Mouse (Mus musculus) megakaryocyte, adult 5-6 weeks (primary cell): ENCODE data around the gene Fam71e1. TPM values are rescaled to one million over a fixed set of nuclear protein-coding genes. Genes with fewer than 3 reads are reported as not detected.

Experiments
- ATAC-seq: 2 replicates; pipeline ENCODE4 v1.8.0; 2016; ENCODE audit warnings: mild to moderate bottlenecking, inconsistent platforms; ENCODE audit not compliant: poor library complexity, severe bottlenecking
- total RNA-seq, 2 experiments: library from RNA; stranded (forward) in 1 of 2; stranded (reverse) in 1 of 2; fragments of 153-499, 151-499 nt in 1 of 2; fragments of 221-1000, 200-1000 nt in 1 of 2; gene quantifications; 2 replicates each; pipeline versions ENCODE4 v1.2.3 to v1.2.4; 2015 to 2017

Gene Fam71e1
- total RNA-seq, 2 experiments from 2014 or later: 2.0 TPM; not detected in 1

- no peak for ATAC-seq
Observed at GRCm38 (mm10) chr7:44497361-44498055, 1.1 kb downstream of the Fam71e1 start.

- ATAC-seq: no peak
Observed at GRCm38 (mm10) chr7:44498922-44499321, 2.5 kb downstream of the Fam71e1 start.

DNA sequence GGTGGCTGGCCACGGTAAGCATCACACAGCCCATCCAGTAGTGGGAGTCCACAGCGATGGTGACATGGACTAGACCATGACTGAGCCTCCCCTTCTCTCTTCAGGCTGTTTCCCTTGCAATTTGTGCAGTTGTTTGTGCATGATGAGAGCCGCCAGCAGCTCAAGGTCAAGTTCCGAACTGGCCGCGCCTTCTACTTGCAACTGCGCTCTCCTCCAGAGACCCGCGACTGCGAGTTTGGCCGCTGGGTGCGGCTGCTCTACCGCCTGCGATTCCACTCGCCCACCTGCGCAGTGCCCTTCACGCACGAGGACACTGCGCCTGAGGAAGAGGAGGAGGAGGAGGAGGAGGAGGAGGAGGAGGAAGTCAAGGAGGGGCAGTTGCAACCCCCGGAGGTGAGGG is 3.7 kb downstream of the Fam71e1 start:
- ATAC-seq: no peak

DNA sequence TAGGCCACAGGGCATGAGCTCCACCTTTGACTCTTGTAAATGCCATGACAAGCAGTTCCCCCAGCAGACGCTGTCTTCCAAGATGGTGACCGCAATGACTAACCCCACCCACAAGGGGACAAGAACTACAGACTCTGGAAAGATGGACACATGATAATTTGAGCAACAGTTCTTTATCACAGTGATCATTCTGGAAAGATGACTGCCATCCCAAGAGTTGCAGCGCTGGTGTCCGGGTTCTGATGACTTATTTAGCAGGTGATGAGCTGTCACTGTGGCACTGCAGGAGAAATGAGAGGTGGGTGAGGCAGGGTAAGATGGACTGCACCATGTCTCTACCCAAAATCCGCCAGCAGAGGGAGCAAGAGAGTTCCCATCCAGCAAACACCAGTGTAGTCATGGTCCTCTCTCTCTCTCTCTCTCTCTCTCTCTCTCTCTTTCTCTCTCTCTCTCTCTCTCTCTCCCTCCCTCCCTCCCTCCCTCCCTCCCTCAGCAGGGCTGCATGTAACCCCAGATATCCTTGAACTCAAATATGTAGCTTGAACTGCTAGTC is 5.3 kb downstream of the Fam71e1 start:
- peak; percentile 86 for ATAC-seq

- no peak for ATAC-seq
Observed at GRCm38 (mm10) chr7:44507491-44507890, 11.1 kb downstream of the Fam71e1 start.

- no peak for ATAC-seq
Observed at GRCm38 (mm10) chr7:44519240-44519913, 23.0 kb downstream of the Fam71e1 start.

- no peak for ATAC-seq
Observed at GRCm38 (mm10) chr7:44520990-44521389, 24.6 kb downstream of the Fam71e1 start.

- ATAC-seq: peak; percentile 59
Observed at GRCm38 (mm10) chr7:44521710-44522109, 25.3 kb downstream of the Fam71e1 start.

DNA sequence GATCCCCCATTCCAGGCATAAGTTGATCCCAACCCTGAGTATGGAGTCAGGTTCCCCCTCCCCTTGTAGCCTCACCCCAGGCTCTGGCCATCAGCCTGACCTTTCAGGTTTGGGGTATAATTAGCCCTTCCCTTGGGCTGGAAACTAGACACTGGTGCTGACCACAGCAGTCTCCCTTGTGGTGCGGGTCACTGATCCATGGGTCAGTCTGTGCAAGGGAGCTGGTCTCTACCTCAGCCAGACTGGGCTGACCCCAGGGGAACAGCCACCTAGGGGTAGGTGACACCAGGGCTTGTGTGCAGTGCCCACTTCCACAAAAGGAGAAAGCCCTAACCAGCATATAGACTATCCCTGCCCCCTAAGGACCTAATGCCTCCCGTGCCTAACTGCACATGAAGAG is 26.7 kb downstream of the Fam71e1 start:
- no peak for ATAC-seq

DNA sequence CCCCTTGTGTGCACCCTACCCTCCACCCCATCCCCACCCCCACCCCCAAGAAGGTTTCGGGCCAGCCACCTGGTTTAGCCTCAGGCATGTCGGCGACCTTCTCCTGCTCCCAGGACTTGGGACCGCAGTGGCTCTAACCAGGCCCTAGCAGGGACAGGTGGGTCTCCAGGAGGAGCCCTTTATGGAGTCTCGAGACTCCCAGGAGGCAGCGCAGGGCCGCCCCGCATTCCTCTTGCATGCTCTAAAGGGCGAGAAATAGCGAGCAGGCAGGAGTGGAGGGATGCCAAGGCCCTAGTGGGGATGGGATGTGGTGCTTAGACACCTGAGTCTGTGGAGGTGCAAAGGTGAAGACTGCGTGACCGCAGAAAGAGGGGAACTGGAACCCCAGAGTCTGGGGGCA is 28.1 kb downstream of the Fam71e1 start, which contains the start of gene Mybpc2:
Mybpc2 (minus strand) TSS at position 155 of the 400 bp plus-strand sequence.
- no peak for ATAC-seq

GRCm38 (mm10) chr7:44525126-44525832 is 28.9 kb downstream of the Fam71e1 start:
- ATAC-seq: no peak

DNA sequence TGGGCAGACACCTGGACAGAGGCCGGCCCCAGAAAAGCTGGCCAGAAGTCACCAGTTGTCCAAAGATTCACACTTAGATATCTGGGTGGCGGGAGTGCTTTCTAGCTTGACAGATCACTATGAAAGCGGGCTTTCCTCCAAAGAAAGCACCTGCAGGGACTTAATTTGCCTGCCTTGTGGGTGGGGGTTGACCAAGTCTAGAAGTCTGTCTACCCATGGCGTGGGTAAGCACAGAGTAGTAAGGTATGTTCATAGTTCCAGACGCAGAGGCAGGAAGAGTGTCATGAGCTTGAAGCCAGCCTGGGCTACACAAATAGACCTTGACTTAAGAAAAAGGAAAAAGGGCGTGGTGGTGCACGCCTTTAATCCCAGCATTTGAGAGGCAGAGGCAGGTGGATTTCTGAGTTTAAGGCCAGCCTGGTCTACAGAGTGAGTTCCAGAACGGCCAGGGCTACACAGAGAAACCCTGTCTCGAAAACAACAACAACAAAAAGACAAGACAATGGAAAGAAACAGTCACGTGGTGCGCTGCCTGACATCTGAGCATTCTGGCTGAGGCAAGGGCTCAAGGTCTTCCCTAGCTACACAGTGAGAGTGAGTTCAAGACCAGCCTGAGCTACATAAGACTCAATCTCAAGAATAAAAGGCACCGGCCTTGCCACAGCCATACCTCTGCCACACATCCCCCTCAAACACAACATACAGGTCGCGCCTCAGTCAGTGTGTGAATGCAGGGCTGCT is 30.2 kb downstream of the Fam71e1 start:
- ATAC-seq: no peak

- ATAC-seq: peak; percentile 93
Observed at GRCm38 (mm10) chr7:44527483-44528398, 31.4 kb downstream of the Fam71e1 start.

DNA sequence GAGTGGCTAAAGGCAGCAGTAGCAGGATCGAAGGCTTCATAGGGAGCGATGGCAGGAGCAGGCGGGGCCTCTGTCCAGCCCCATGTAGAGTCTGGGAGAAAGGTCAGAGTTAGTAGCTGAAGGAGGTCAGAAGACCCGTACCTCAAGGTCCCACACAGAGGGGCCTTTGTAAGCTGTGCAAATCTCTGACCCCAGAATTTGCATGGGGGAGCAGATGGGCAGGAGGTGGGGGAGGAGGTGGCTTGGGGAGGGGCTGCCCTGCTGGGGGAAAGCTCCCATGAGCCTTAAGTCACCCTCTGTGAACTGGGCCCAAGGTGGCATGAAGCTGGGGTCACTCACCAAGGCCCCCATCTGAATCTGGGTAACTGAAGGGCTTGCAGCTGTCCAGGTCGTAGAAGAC is 33.1 kb downstream of the Fam71e1 start:
- no peak for ATAC-seq

GRCm38 (mm10) chr7:44530507-44530906 is 34.1 kb downstream of the Fam71e1 start:
- no peak for ATAC-seq

- no peak for ATAC-seq
Observed at GRCm38 (mm10) chr7:44531207-44531606, 34.8 kb downstream of the Fam71e1 start.

DNA sequence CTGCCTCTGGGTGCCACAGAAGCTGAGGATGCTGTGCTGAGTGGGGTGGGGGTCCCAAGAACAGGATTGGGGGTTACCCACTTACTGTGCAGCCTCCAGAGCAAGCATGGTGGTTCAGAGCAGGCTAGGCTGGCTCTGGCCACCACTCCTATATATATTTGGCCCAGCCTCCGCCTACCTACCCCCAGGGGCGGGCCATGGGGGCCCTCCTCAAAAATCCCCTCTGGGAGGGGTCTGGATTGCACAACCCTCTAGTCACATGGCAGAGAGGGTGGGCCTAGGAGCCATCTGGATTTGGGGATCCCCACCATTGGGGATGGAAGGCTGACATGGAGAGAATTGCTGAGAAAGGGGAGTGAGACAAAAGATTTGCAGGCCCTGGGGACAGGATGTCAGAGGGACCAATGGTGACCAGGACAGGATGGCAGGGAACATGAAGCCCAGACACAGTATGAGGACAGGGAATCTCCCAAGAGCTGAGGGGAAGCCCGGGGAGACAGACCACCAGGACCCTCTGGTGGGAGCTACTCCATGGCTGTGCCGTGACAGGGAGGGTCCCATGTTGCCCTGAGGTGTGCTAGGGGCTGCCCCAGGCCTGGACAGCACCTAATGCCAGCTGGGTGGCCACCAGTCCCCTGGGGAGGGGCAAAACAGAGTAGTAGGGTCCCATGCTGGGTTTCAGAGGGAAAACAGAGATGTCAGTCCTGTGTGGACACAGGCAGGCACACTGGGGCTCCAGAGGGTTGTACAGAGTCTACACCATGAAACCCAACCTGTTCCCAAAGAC is 35.8 kb downstream of the Fam71e1 start, which contains the start of gene Spib:
Spib (minus strand) TSS at position 126 of the 787 bp plus-strand sequence.
- ATAC-seq: no peak

GRCm38 (mm10) chr7:44532918-44533745 is 36.8 kb downstream of the Fam71e1 start:
- no peak for ATAC-seq
